Mouse (Mus musculus): ENCODE measurements at regions not wholly inside any gene's neighbourhood (a gene's known extent, or its start where the extent isn't known, plus 50 kb on each side); places are given as distances from the start of the nearest gene placed in this dataset.
"Not testable (repeated sequence)": the region's sequence is repeated elsewhere in the genome, so short reads cannot be mapped to it uniquely, and the experiment has no call there.

DNA sequence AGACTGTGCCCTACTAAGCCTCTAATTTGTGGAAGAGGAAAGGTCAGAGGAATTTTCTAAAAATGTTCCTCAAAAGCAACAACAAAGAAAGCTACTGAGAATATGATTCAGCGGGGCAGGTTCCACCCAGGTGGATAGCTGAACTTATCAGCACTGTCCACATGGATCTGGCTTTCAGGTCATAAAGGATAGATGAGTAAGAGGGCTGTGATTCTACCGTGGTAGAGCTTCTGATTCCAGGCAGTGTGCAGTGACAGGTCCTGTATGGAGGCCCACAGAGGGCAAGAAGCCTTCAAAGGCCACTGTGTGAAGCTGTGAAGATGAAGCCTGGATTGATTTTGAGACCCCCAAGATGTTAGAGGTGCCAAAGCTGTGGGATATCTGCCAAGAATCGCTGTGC is 51.8 kb downstream of the Teddm3 start:
- DNase-seq (ENCODE audit: low read depth in 1 of 2, low spot score in 2 of 2); H3K36me3 ChIP-seq (ENCODE audit: control insufficient read depth, insufficient read depth, low read length); H3K4me3 ChIP-seq (ENCODE audit: extremely low read depth, insufficient read depth, insufficient read length); H3K27ac ChIP-seq (ENCODE audit: insufficient read depth, low read length); H3K4me1 ChIP-seq (ENCODE audit: control insufficient read depth, insufficient read depth, insufficient read length); H3K27me3 ChIP-seq (ENCODE audit: control insufficient read depth, insufficient read depth, low read length): not testable (repeated sequence)
- WGBS: 82% methylated on average over 3 of the region's 3 CpGs

DNA sequence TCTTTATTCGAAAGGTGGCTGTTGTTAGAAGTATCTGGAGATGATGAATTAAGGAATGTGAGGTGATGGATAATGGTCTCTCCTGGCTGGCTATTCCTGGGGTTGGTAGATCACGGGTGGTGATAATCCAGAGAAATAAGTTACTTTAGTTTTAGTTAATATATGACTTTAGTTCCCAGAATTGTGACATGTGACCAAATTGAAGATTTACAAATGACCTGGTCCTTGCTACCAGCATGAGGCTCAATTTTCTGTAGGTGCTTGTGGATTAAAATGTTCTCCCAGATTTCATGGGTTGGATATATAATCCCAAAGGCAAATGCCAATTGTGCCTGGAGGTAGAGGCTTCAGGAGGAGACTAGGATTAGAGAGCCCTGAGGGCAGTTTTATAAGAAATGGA is 53.7 kb downstream of the Teddm3 start:
- not testable (repeated sequence) for H3K27me3 ChIP-seq (ENCODE audit: control insufficient read depth, insufficient read depth, low read length); H3K27ac ChIP-seq (ENCODE audit: insufficient read depth, low read length); H3K4me1 ChIP-seq (ENCODE audit: control insufficient read depth, insufficient read depth, insufficient read length); H3K4me3 ChIP-seq (ENCODE audit: extremely low read depth, insufficient read depth, insufficient read length); H3K36me3 ChIP-seq (ENCODE audit: control insufficient read depth, insufficient read depth, low read length); DNase-seq (ENCODE audit: low read depth in 1 of 2, low spot score in 2 of 2)
- WGBS: 46% methylated on average over 2 of the region's 2 CpGs

DNA sequence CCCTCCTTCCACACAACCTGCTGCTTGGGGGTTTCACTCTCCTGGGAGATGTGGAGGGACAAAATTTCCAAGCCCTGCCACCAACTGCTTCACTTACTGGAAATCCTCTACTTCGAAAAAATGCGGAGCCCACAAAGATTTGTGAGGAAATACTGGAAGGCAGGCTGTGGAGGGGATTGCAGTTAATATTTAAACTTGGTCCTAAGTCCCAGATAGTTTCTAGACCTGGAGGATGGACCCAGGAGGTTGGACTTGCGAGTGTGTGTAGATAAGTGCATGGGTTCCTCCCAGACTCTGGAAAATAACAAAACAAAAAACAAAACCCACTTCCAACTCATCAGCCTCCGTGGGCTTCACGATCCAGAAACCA is 79.0 kb downstream of the Teddm3 start:
- H3K4me1 ChIP-seq (ENCODE audit: control insufficient read depth, insufficient read depth, insufficient read length): no peaks in the 10 kb centered on the region
- H3K36me3 ChIP-seq (ENCODE audit: control insufficient read depth, insufficient read depth, low read length): no peaks in the 10 kb centered on the region
- H3K4me3 ChIP-seq (ENCODE audit: extremely low read depth, insufficient read depth, insufficient read length): no peak overlapping the region
- no peak for DNase-seq (ENCODE audit: low read depth in 1 of 2, low spot score in 2 of 2)
- no peaks in the 10 kb centered on the region for H3K27me3 ChIP-seq (ENCODE audit: control insufficient read depth, insufficient read depth, low read length)
- WGBS: 74% methylated on average over 5 of the region's 5 CpGs
- H3K27ac ChIP-seq (ENCODE audit: insufficient read depth, low read length): no peak overlapping the region
- TF ChIP-seq CTCF (IDR thresholded peaks at IDR 0.05; ENCODE audit: extremely low read depth, insufficient read depth, insufficient read length, insufficient replicate concordance) (no peak), POLR2A (IDR thresholded peaks at IDR 0.05; ENCODE audit: low read depth, low read length) (no peak)

DNA sequence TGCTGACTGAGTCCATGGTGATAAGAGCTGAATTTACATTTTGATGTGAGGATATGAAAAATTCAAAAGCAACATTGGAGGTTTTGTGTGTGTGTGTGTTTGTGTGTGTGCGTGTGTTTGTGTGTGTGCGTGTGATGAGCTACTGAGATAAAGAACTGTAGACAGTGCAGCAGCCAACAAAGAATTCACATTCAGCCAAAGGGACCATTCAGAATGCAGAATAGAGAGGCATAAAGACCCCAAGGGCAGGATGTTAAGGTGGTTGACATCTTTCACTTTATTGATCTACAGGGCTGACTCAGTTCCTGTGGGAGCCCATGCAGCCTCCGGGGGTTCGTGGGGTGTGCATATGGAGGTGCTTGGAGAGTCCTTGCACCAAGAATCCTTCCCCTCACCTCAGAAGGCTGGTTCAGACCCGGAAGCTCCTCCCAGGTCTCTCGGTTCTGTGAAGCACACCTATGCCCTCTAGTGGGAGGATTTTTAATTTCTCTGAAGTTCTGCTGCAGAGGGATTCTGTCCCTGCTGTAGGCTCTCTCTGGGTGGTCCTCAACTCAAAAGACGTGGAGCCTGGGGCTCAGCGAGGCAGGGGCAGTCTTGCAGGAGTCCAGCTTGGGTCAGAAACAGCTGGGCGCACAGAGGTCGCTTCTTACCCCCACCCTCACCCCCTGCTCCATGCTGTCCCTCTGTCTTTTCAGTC is 79.6 kb downstream of the Teddm3 start:
- not testable (repeated sequence) for DNase-seq (ENCODE audit: low read depth in 1 of 2, low spot score in 2 of 2); H3K4me3 ChIP-seq (ENCODE audit: extremely low read depth, insufficient read depth, insufficient read length)
- WGBS: 22% methylated on average over 9 of the region's 10 CpGs

DNA sequence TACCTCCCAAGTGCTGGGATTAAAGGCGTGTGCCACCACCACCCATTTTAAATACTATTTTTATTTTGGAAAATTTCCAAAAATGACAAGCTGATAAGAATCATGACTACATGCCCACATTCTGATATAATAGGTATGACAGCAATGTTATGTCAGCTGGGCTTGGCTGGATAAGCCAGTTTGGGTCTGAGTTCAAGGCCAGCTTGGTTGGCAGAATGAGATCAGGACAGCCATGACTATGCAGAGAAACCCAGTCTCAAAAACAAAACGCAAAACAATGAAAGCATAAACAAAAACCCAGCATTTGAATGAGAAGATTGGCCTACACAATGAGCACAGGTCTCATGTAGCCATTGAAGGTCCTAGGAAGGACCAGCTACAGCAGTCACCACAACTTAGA is 93.6 kb downstream of the Teddm3 start:
- no peak for TF ChIP-seq CTCF (IDR thresholded peaks at IDR 0.05; ENCODE audit: extremely low read depth, insufficient read depth, insufficient read length, insufficient replicate concordance)
- no peak for TF ChIP-seq POLR2A (IDR thresholded peaks at IDR 0.05; ENCODE audit: low read depth, low read length)
- Histone ChIP-seq H3K36me3 (ENCODE audit: control insufficient read depth, insufficient read depth, low read length) (no peaks in the 10 kb centered on the region), H3K4me3 (ENCODE audit: extremely low read depth, insufficient read depth, insufficient read length) (no peak overlapping the region), H3K4me1 (ENCODE audit: control insufficient read depth, insufficient read depth, insufficient read length) (no peaks in the 10 kb centered on the region), H3K27me3 (ENCODE audit: control insufficient read depth, insufficient read depth, low read length) (no peaks in the 10 kb centered on the region), H3K27ac (ENCODE audit: insufficient read depth, low read length) (no peak overlapping the region)
- WGBS: 84% methylated on average over 2 of the region's 2 CpGs
- no peak for DNase-seq (ENCODE audit: low read depth in 1 of 2, low spot score in 2 of 2)

More for the DNA sequence above, 79.6 kb downstream of the Teddm3 start:
- not testable (repeated sequence) for H3K4me1 ChIP-seq (ENCODE audit: control insufficient read depth, insufficient read depth, insufficient read length); H3K27ac ChIP-seq (ENCODE audit: insufficient read depth, low read length); H3K27me3 ChIP-seq (ENCODE audit: control insufficient read depth, insufficient read depth, low read length); H3K36me3 ChIP-seq (ENCODE audit: control insufficient read depth, insufficient read depth, low read length)

DNA sequence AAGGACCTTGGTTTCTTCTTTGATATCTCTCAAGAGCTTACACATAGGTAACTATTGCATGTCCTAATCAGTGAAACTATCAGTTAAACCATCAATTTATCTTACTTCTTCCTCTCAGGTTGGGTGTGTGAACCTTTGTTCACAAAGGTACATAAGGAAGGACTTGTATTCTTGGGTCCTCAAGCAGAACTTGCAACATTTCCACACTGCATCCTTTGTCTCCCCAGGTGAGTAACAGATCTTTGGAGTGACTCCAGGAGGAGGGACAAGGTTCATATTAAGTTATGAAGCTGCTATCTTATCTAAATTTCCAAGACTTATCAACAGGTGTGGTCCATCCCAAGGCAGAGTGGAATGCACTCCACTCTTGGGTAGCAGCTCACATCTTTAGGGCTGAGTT is 99.0 kb downstream of the Teddm3 start:
- no peak overlapping the region for H3K27ac ChIP-seq (ENCODE audit: insufficient read depth, low read length)
- no peaks in the 10 kb centered on the region for H3K4me1 ChIP-seq (ENCODE audit: control insufficient read depth, insufficient read depth, insufficient read length)
- no peak overlapping the region for H3K4me3 ChIP-seq (ENCODE audit: extremely low read depth, insufficient read depth, insufficient read length)
- no peak for DNase-seq (ENCODE audit: low read depth in 1 of 2, low spot score in 2 of 2)
- H3K36me3 ChIP-seq (ENCODE audit: control insufficient read depth, insufficient read depth, low read length): no peaks in the 10 kb centered on the region
- TF ChIP-seq CTCF (IDR thresholded peaks at IDR 0.05; ENCODE audit: extremely low read depth, insufficient read depth, insufficient read length, insufficient replicate concordance): no peak
- TF ChIP-seq POLR2A (IDR thresholded peaks at IDR 0.05; ENCODE audit: low read depth, low read length): no peak
- H3K27me3 ChIP-seq (ENCODE audit: control insufficient read depth, insufficient read depth, low read length): no peaks in the 10 kb centered on the region

DNA sequence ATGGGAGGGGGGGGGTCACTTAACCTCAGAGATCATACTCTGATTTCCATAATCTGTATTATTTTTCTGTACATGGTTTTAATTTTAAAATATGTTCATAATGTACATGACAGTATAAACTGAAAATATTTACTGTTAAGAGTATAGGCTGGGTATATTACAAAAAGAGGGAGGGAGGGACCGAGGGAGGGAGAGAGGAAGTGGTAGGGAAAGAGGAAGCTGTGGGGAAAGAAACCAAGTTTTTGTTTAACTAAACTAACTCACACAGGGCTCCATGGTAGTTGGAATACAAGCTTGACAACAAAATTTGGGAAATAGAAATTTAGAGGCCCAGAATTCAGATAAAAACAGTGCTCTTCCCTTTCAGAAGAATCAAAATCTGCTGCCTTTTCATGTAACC is 131.7 kb downstream of the Teddm3 start:
- not testable (repeated sequence) for H3K27ac ChIP-seq (ENCODE audit: insufficient read depth, low read length); H3K27me3 ChIP-seq (ENCODE audit: control insufficient read depth, insufficient read depth, low read length)
- WGBS: 3% methylated on average over 1 of the region's 1 CpGs

DNA sequence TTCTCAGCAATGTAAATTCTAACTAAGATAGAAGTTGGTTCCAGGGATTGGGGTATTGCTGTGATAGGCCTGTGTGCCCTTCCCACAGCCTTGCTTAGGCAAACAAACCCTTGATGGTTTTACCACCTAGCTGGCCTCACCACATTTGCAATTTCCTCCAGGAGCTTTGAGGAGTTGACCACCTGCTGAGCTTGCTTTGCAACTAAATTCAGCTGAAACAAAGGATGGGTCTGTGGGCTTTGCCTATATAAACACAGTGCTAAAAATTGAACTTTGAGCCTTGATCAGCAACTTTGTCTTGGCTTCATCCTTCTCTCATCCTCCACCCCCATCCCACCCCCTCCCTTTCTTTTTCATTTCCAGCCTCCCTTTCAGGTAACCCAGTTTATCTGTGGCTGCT is 148.9 kb downstream of the Teddm3 start:
- H3K27ac ChIP-seq (ENCODE audit: insufficient read depth, low read length): no peak overlapping the region
- H3K4me1 ChIP-seq (ENCODE audit: control insufficient read depth, insufficient read depth, insufficient read length): no peaks in the 10 kb centered on the region
- no peak for TF ChIP-seq POLR2A (IDR thresholded peaks at IDR 0.05; ENCODE audit: low read depth, low read length)
- TF ChIP-seq CTCF (IDR thresholded peaks at IDR 0.05; ENCODE audit: extremely low read depth, insufficient read depth, insufficient read length, insufficient replicate concordance): no peak
- DNase-seq (ENCODE audit: low read depth in 1 of 2, low spot score in 2 of 2): no peak
- no peaks in the 10 kb centered on the region for H3K36me3 ChIP-seq (ENCODE audit: control insufficient read depth, insufficient read depth, low read length)
- H3K27me3 ChIP-seq (ENCODE audit: control insufficient read depth, insufficient read depth, low read length): no peaks in the 10 kb centered on the region
- no peak overlapping the region for H3K4me3 ChIP-seq (ENCODE audit: extremely low read depth, insufficient read depth, insufficient read length)

More for the DNA sequence above, 131.7 kb downstream of the Teddm3 start:
- H3K4me1 ChIP-seq (ENCODE audit: control insufficient read depth, insufficient read depth, insufficient read length); H3K4me3 ChIP-seq (ENCODE audit: extremely low read depth, insufficient read depth, insufficient read length); DNase-seq (ENCODE audit: low read depth in 1 of 2, low spot score in 2 of 2); H3K36me3 ChIP-seq (ENCODE audit: control insufficient read depth, insufficient read depth, low read length): not testable (repeated sequence)
